Mouse (Mus musculus) liver, postnatal 0 days (tissue): ENCODE measurements at regions not wholly inside any gene's neighbourhood (a gene's known extent, or its start where the extent isn't known, plus 50 kb on each side); places are given as distances from the start of the nearest gene placed in this dataset.

Experiments
- CTCF ChIP-seq: sonication (generic); IDR thresholded peaks from 2 replicates; pipeline ENCODE4 v1.5.1; 2016; ENCODE audit warnings: antibody characterized with exemption, low read depth
- EP300 ChIP-seq: IDR thresholded peaks from 2 replicates; pipeline ENCODE4 v1.6.1; 2016; ENCODE audit warnings: antibody characterized with exemption, low read depth, mild to moderate bottlenecking

- TF ChIP-seq CTCF (no peak), EP300 (no peak)
These were observed 51.9 kb upstream of the Esrrg start for GRCm38 (mm10) chr1:187556718-187557117.
